Mouse (Mus musculus) limb, embryonic 14.5 days (tissue): ENCODE measurements around the gene Hnrnpa2b1. TPM values are rescaled to one million over a fixed set of nuclear protein-coding genes. Genes with fewer than 3 reads are reported as not detected.
A peak's percentile ranks its signal among the peaks of the same experiment; 100 is the strongest.

Experiments
- ATAC-seq: fragments of 200-750 bp; cut with Nextera tagmentation; 2 replicates; pipeline ENCODE4 v1.8.0; 2017; ENCODE audit warnings: low read depth, moderate number of reproducible peaks, moderate TSS enrichment; ENCODE audit not compliant: low FRiP score
- DNase-seq: peaks from one replicate; pipeline ENCODE4 v3.0.0-alpha.2; 2015; ENCODE audit warnings: low spot score
- H3K27ac ChIP-seq: fragments of 300-500 bp; sonication (generic); replicated peaks from 2 replicates; pipeline ENCODE4 v1.5.1; 2014; ENCODE audit warnings: low read depth, mild to moderate bottlenecking, low read length, moderate library complexity, mixed read lengths
- H3K27me3 ChIP-seq: fragments of 300-500 bp; sonication (generic); 2 replicates; pipeline ENCODE4 v1.6.1; 2014; ENCODE audit warnings: low read length, mixed read lengths; ENCODE audit not compliant: control insufficient read depth, insufficient read depth
- H3K36me3 ChIP-seq: fragments of 300-500 bp; sonication (generic); 2 replicates; pipeline ENCODE4 v1.6.1; 2014; ENCODE audit warnings: mild to moderate bottlenecking, low read length, moderate library complexity, mixed read lengths; ENCODE audit not compliant: control insufficient read depth, insufficient read depth
- H3K4me1 ChIP-seq: fragments of 300-500 bp; sonication (generic); 2 replicates; pipeline ENCODE4 v1.6.1; 2014; ENCODE audit warnings: antibody characterized with exemption, low read length, mixed read lengths; ENCODE audit not compliant: control insufficient read depth, insufficient read depth
- H3K4me2 ChIP-seq: fragments of 300-500 bp; sonication (generic); replicated peaks from 2 replicates; pipeline ENCODE4 v1.6.1; 2014; ENCODE audit warnings: low read depth, mild to moderate bottlenecking, low read length, moderate library complexity; ENCODE audit not compliant: severe bottlenecking
- H3K4me3 ChIP-seq: fragments of 300-500 bp; sonication (generic); replicated peaks from 2 replicates; pipeline ENCODE4 v1.5.1; 2014; ENCODE audit warnings: low read length
- H3K9ac ChIP-seq: fragments of 300-500 bp; sonication (generic); 2 replicates; pipeline ENCODE4 v1.6.1; 2014; ENCODE audit warnings: mild to moderate bottlenecking, low read depth, low read length, moderate library complexity; ENCODE audit not compliant: severe bottlenecking
- H3K9me3 ChIP-seq: fragments of 300-500 bp; sonication (generic); 2 replicates; pipeline ENCODE4 v1.6.1; 2016; ENCODE audit warnings: low read length; ENCODE audit not compliant: control insufficient read depth
- POLR2A ChIP-seq: fragments of 200-500 bp; IDR thresholded peaks from 2 replicates; pipeline ENCODE4 v1.8.0; 2012; ENCODE audit warnings: inconsistent platforms, mild to moderate bottlenecking, moderate library complexity, borderline replicate concordance; ENCODE audit not compliant: insufficient read depth, insufficient read length; ENCODE audit errors: extremely low read depth
- WGBS: fragments of 180-500 bp; shearing (Covaris S2); extraction: QIAGEN DNeasy Blood & Tissue Kit; methylation state at CpG from one replicate; pipeline ENCODE4 v1.1.7; 2014; 5-methylcytosine and 5-hydroxymethylcytosine counted together
- polyA plus RNA-seq, 2 experiments: library from polyadenylated mRNA; depleted of rRNA in 1 of 2; stranded (reverse) in 1 of 2; unstranded in 1 of 2; fragments of >200 nt; fragmentation: Nextera tagmentation in 1 of 2; extraction: Ambion mirVana in 1 of 2; gene quantifications; 2 replicates each; pipeline versions ENCODE4 v1.2.1 to v1.2.3; 2012 to 2014

Hnrnpa2b1 gene
- polyA plus RNA-seq, 2 experiments, result 1,002 to 1,691 TPM

GRCm38 (mm10) chr6:51454949-51455348 is 14.7 kb downstream of the Hnrnpa2b1 start:
- no peaks in the 10 kb centered on the region for H3K9me3 ChIP-seq
- H3K4me2 ChIP-seq, result no peak overlapping the region
- ATAC-seq (no peak), DNase-seq (no peak)
- H3K9ac ChIP-seq, result no peak overlapping the region
- no peak overlapping the region for H3K4me3 ChIP-seq
- peak overlapping the region; percentile 30; the same call in 1 of the 2 replicates for H3K27ac ChIP-seq
- H3K4me1 ChIP-seq, result 0 out of 2 replicates have a peak, but pooled peaks cover 3% of the 10 kb centered on the region
- no peaks in the 10 kb centered on the region for H3K27me3 ChIP-seq
- 54% methylated on average over 3 of the region's 3 CpGs for WGBS
- no peak for TF ChIP-seq POLR2A
- H3K36me3 ChIP-seq, result peaks cover 20% of the 10 kb centered on the region

GRCm38 (mm10) chr6:51452927-51453503 is 16.7 kb downstream of the Hnrnpa2b1 start:
- TF ChIP-seq POLR2A, result no peak
- no peak for DNase-seq

GRCm38 (mm10) chr6:51442191-51442835 is 27.4 kb downstream of the Hnrnpa2b1 start:
- WGBS, result 55% methylated on average over 9 of the region's 9 CpGs
- DNase-seq (no peak), ATAC-seq (no peak)
- peaks cover 3% of the 10 kb centered on the region; the same call in 1 of the 2 replicates for H3K4me1 ChIP-seq
- H3K27ac ChIP-seq, result no peak overlapping the region
- H3K9ac ChIP-seq, result no peak overlapping the region
- H3K27me3 ChIP-seq, result no peaks in the 10 kb centered on the region
- H3K4me3 ChIP-seq, result no peak overlapping the region
- no peak overlapping the region for H3K4me2 ChIP-seq
- TF ChIP-seq POLR2A, result no peak
- no peaks in the 10 kb centered on the region for H3K9me3 ChIP-seq
- H3K36me3 ChIP-seq, result no peaks in the 10 kb centered on the region

More at GRCm38 (mm10) chr6:51452927-51453503, 16.7 kb downstream of the Hnrnpa2b1 start:
- Histone ChIP-seq H3K4me1 (0 out of 2 replicates have a peak, but pooled peaks cover 3% of the 10 kb centered on the region), H3K4me2 (no peak overlapping the region), H3K27ac (no peak overlapping the region), H3K9me3 (no peaks in the 10 kb centered on the region), H3K9ac (no peak overlapping the region), H3K36me3 (peaks cover 4% of the 10 kb centered on the region; the same call in 1 of the 2 replicates), H3K4me3 (no peak overlapping the region), H3K27me3 (no peaks in the 10 kb centered on the region)
- no peak for ATAC-seq
- WGBS, result 29% methylated on average over 7 of the region's 7 CpGs

GRCm38 (mm10) chr6:51438826-51439330 is 30.8 kb downstream of the Hnrnpa2b1 start:
- TF ChIP-seq POLR2A, result no peak
- no peak for DNase-seq
- no peak overlapping the region for H3K4me3 ChIP-seq
- no peak overlapping the region for H3K4me2 ChIP-seq
- no peak for ATAC-seq
- peaks cover 4% of the 10 kb centered on the region; the same call in 1 of the 2 replicates for H3K27me3 ChIP-seq
- H3K9me3 ChIP-seq, result no peaks in the 10 kb centered on the region
- no peak overlapping the region for H3K9ac ChIP-seq
- no peaks in the 10 kb centered on the region for H3K36me3 ChIP-seq
- H3K27ac ChIP-seq, result no peak overlapping the region
- peaks cover 6% of the 10 kb centered on the region; the same call in 1 of the 2 replicates for H3K4me1 ChIP-seq
- 86% methylated on average over 9 of the region's 9 CpGs for WGBS

- TF ChIP-seq POLR2A, result no peak
- Histone ChIP-seq H3K27me3 (peaks cover 16% of the 10 kb centered on the region), H3K9ac (no peak overlapping the region), H3K9me3 (no peaks in the 10 kb centered on the region), H3K4me1 (peaks cover 8% of the 10 kb centered on the region), H3K27ac (no peak overlapping the region), H3K36me3 (no peaks in the 10 kb centered on the region), H3K4me2 (no peak overlapping the region), H3K4me3 (no peak overlapping the region)
- peak; percentile 72 for DNase-seq
- ATAC-seq, result no peak
- 58% methylated on average over 4 of the region's 4 CpGs for WGBS
Observed at GRCm38 (mm10) chr6:51437665-51438064, 32.0 kb downstream of the Hnrnpa2b1 start.
